Mouse (Mus musculus) CH12.LX (cell line): ENCODE data around the gene Ncoa4. TPM values are rescaled to one million over a fixed set of nuclear protein-coding genes. Genes with fewer than 3 reads are reported as not detected.

Experiments used
- DNase-seq: peaks from one replicate; pipeline ENCODE4 v3.0.0-alpha.2; 2013; ENCODE audit errors: extremely low read depth
- H3K27ac ChIP-seq: 2 replicates; pipeline ENCODE4 v1.5.1; 2012; ENCODE audit warnings: low read depth, mild to moderate bottlenecking, control low read depth, moderate library complexity; ENCODE audit not compliant: insufficient read depth
- H3K27me3 ChIP-seq: replicated peaks from 2 replicates; pipeline ENCODE3; 2012; ENCODE audit warnings: inconsistent platforms
- H3K36me3 ChIP-seq, 2 experiments: replicated peaks in 1 of 2; 2 replicates each; pipeline versions ENCODE3 to v1.6.1; 2012; ENCODE audit warnings: inconsistent platforms in 1 of 2, low read length in 1 of 2, mild to moderate bottlenecking in 1 of 2, mixed read lengths in 1 of 2, moderate library complexity in 1 of 2; ENCODE audit not compliant: control insufficient read depth in 1 of 2, insufficient read depth in 1 of 2
- H3K4me1 ChIP-seq, 2 experiments: 2 replicates each; pipeline ENCODE4 v1.6.1; 2012; ENCODE audit warnings: inconsistent platforms in 1 of 2, moderate library complexity in 1 of 2; ENCODE audit not compliant: insufficient read depth in 2 of 2, control insufficient read depth in 1 of 2
- H3K4me2 ChIP-seq: 2 replicates; pipeline ENCODE4 v1.6.1; 2012; ENCODE audit warnings: low read depth, mild to moderate bottlenecking, control low read depth; ENCODE audit not compliant: poor library complexity, insufficient read depth, severe bottlenecking
- H3K4me3 ChIP-seq, 3 experiments: fragments of 150-350 bp in 1 of 3; sonication (generic) in 1 of 3; replicated peaks in 1 of 3; 2 replicates each; pipeline versions ENCODE3 to v1.5.1; 2011 to 2012; ENCODE audit warnings: low read depth in 2 of 3, low read length in 2 of 3, mild to moderate bottlenecking in 2 of 3, moderate library complexity in 2 of 3, control low read depth in 1 of 3, improper control_type of control experiment in 1 of 3, inconsistent platforms in 1 of 3, mixed read lengths in 1 of 3; ENCODE audit not compliant: poor library complexity in 1 of 3
- H3K79me2 ChIP-seq: replicated peaks from 2 replicates; pipeline ENCODE4 v1.6.1; 2012; ENCODE audit warnings: mild to moderate bottlenecking, moderate library complexity; ENCODE audit not compliant: control insufficient read depth, poor library complexity, insufficient read depth, severe bottlenecking; ENCODE audit errors: extremely low read depth
- H3K9ac ChIP-seq: 2 replicates; pipeline ENCODE4 v1.6.1; 2012; ENCODE audit warnings: low read depth, mild to moderate bottlenecking, control low read depth, moderate library complexity; ENCODE audit not compliant: insufficient read depth
- H3K9me3 ChIP-seq: replicated peaks from 2 replicates; pipeline ENCODE3; 2012; ENCODE audit warnings: low read length, inconsistent platforms, mixed read lengths
- CHD1 ChIP-seq: IDR thresholded peaks from 2 replicates; pipeline ENCODE4 v1.6.1; 2012; ENCODE audit warnings: low read depth, low read length, improper control_type of control experiment, inconsistent platforms
- CHD2 ChIP-seq: IDR thresholded peaks from 2 replicates; pipeline ENCODE4 v1.6.1; 2011; ENCODE audit warnings: low read length, improper control_type of control experiment
- CTCF ChIP-seq, 2 experiments: IDR thresholded peaks in 1 of 2; conservative IDR thresholded peaks in 1 of 2; 2 replicates each; pipeline ENCODE4 v1.5.1; 2011 to 2012; ENCODE audit warnings: low read depth in 2 of 2, low read length in 2 of 2, improper control_type of control experiment in 1 of 2, inconsistent platforms in 1 of 2, mild to moderate bottlenecking in 1 of 2, moderate library complexity in 1 of 2
- E2F4 ChIP-seq: IDR thresholded peaks from 2 replicates; pipeline ENCODE4 v1.6.1; 2011; ENCODE audit warnings: low read depth, low read length, improper control_type of control experiment; ENCODE audit not compliant: insufficient replicate concordance
- ELF1 ChIP-seq: IDR thresholded peaks from 2 replicates; pipeline ENCODE4 v1.6.1; 2014; ENCODE audit warnings: low read depth, mild to moderate bottlenecking, inconsistent platforms, low read length, improper control_type of control experiment
- EP300 ChIP-seq: IDR thresholded peaks from 2 replicates; pipeline ENCODE4 v1.6.1; 2011; ENCODE audit warnings: low read length, improper control_type of control experiment
- ETS1 ChIP-seq: conservative IDR thresholded peaks from 2 replicates; pipeline ENCODE4 v1.6.1; 2012; ENCODE audit warnings: low read depth, mild to moderate bottlenecking, inconsistent platforms, low read length, improper control_type of control experiment, moderate library complexity
- GABPA ChIP-seq: IDR thresholded peaks from 2 replicates; pipeline ENCODE4 v1.6.1; 2012; ENCODE audit warnings: low read depth, low read length, improper control_type of control experiment, inconsistent platforms; ENCODE audit not compliant: insufficient replicate concordance
- HCFC1 ChIP-seq: IDR thresholded peaks from 2 replicates; pipeline ENCODE4 v1.6.1; 2012; ENCODE audit warnings: low read depth, mild to moderate bottlenecking, inconsistent platforms, low read length, improper control_type of control experiment
- IRF4 ChIP-seq: IDR thresholded peaks from 2 replicates; pipeline ENCODE4 v1.6.1; 2014; ENCODE audit warnings: low read depth, mild to moderate bottlenecking, inconsistent platforms, low read length, improper control_type of control experiment
- JUN ChIP-seq: IDR thresholded peaks from 2 replicates; pipeline ENCODE4 v1.6.1; 2011; ENCODE audit warnings: low read depth, mild to moderate bottlenecking, low read length, improper control_type of control experiment, moderate library complexity; ENCODE audit not compliant: insufficient read depth
- JUND ChIP-seq: conservative IDR thresholded peaks from 2 replicates; pipeline ENCODE4 v1.6.1; 2011; ENCODE audit warnings: low read depth, low read length, improper control_type of control experiment
- KAT2A ChIP-seq: IDR thresholded peaks from 2 replicates; pipeline ENCODE4 v1.6.1; 2012; ENCODE audit warnings: low read length, improper control_type of control experiment, inconsistent platforms; ENCODE audit not compliant: insufficient replicate concordance
- MAFK ChIP-seq: IDR thresholded peaks from 2 replicates; pipeline ENCODE4 v1.6.1; 2011; ENCODE audit warnings: low read length, improper control_type of control experiment; ENCODE audit not compliant: insufficient replicate concordance
- MAX ChIP-seq: IDR thresholded peaks from 2 replicates; pipeline ENCODE4 v1.6.1; 2011; ENCODE audit warnings: low read length, improper control_type of control experiment
- MAZ ChIP-seq: IDR thresholded peaks from 2 replicates; pipeline ENCODE4 v1.6.1; 2012; ENCODE audit warnings: low read depth, mild to moderate bottlenecking, inconsistent platforms, low read length, improper control_type of control experiment, moderate library complexity
- MEF2A ChIP-seq: IDR thresholded peaks from 2 replicates; pipeline ENCODE4 v1.6.1; 2014; ENCODE audit warnings: low read depth, mild to moderate bottlenecking, inconsistent platforms, low read length, improper control_type of control experiment, borderline replicate concordance
- MXI1 ChIP-seq: IDR thresholded peaks from 2 replicates; pipeline ENCODE4 v1.6.1; 2011; ENCODE audit warnings: mild to moderate bottlenecking, low read depth, low read length, improper control_type of control experiment
- MYC ChIP-seq: IDR thresholded peaks from 2 replicates; pipeline ENCODE4 v1.6.1; 2011; ENCODE audit warnings: low read depth, mild to moderate bottlenecking, improper control_type of control experiment, low read length
- NELFE ChIP-seq: IDR thresholded peaks from 2 replicates; pipeline ENCODE4 v1.6.1; 2011; ENCODE audit warnings: low read depth, low read length, improper control_type of control experiment
- NRF1 ChIP-seq: IDR thresholded peaks from 2 replicates; pipeline ENCODE4 v1.6.1; 2014; ENCODE audit warnings: low read depth, mild to moderate bottlenecking, inconsistent platforms, low read length, improper control_type of control experiment, moderate library complexity
- PAX5 ChIP-seq: IDR thresholded peaks from 2 replicates; pipeline ENCODE4 v1.6.1; 2012; ENCODE audit warnings: low read length, inconsistent platforms, mixed read lengths
- POLR2A ChIP-seq: IDR thresholded peaks from 2 replicates; pipeline ENCODE4 v1.6.1; 2011; ENCODE audit warnings: low read depth, mild to moderate bottlenecking, improper control_type of control experiment, low read length
- POLR2AphosphoS2 ChIP-seq: IDR thresholded peaks from 2 replicates; pipeline ENCODE4 v1.6.1; 2011; ENCODE audit warnings: low read depth, low read length, improper control_type of control experiment
- RAD21 ChIP-seq: IDR thresholded peaks from 2 replicates; pipeline ENCODE4 v1.6.1; 2011; ENCODE audit warnings: low read depth, mild to moderate bottlenecking, low read length, improper control_type of control experiment, moderate library complexity
- RCOR1 ChIP-seq: conservative IDR thresholded peaks from 2 replicates; pipeline ENCODE4 v1.6.1; 2012; ENCODE audit warnings: low read depth, mild to moderate bottlenecking, inconsistent platforms, low read length, improper control_type of control experiment
- SIN3A ChIP-seq: IDR thresholded peaks from 2 replicates; pipeline ENCODE4 v1.6.1; 2012; ENCODE audit warnings: low read length, improper control_type of control experiment, inconsistent platforms
- SMC3 ChIP-seq: IDR thresholded peaks from 2 replicates; pipeline ENCODE4 v1.6.1; 2011; ENCODE audit warnings: low read depth, low read length, improper control_type of control experiment
- TBP ChIP-seq: conservative IDR thresholded peaks from 2 replicates; pipeline ENCODE4 v1.6.1; 2011; ENCODE audit warnings: low read depth, low read length, improper control_type of control experiment
- TCF12 ChIP-seq: IDR thresholded peaks from 2 replicates; pipeline ENCODE4 v1.6.1; 2014; ENCODE audit warnings: low read depth, mild to moderate bottlenecking, inconsistent platforms, low read length, improper control_type of control experiment
- UBTF ChIP-seq: IDR thresholded peaks from 2 replicates; pipeline ENCODE4 v1.6.1; 2012; ENCODE audit warnings: low read depth, mild to moderate bottlenecking, inconsistent platforms, low read length, improper control_type of control experiment, moderate library complexity
- USF1 ChIP-seq: IDR thresholded peaks from 2 replicates; pipeline ENCODE4 v1.6.1; 2014; ENCODE audit warnings: low read depth, mild to moderate bottlenecking, inconsistent platforms, low read length, improper control_type of control experiment
- USF2 ChIP-seq: conservative IDR thresholded peaks from 2 replicates; pipeline ENCODE4 v1.6.1; 2011; ENCODE audit warnings: low read depth, low read length, improper control_type of control experiment
- ZC3H11A ChIP-seq: IDR thresholded peaks from 2 replicates; pipeline ENCODE4 v1.6.1; 2012; ENCODE audit warnings: low read depth, mild to moderate bottlenecking, inconsistent platforms, low read length, improper control_type of control experiment
- ZKSCAN1 ChIP-seq: IDR thresholded peaks from 2 replicates; pipeline ENCODE4 v1.6.1; 2012; ENCODE audit warnings: low read depth, inconsistent platforms, low read length, improper control_type of control experiment, borderline replicate concordance
- ZMIZ1 ChIP-seq: IDR thresholded peaks from 2 replicates; pipeline ENCODE4 v1.6.1; 2012; ENCODE audit warnings: low read depth, mild to moderate bottlenecking, inconsistent platforms, low read length, improper control_type of control experiment
- ZNF384 ChIP-seq: IDR thresholded peaks from 2 replicates; pipeline ENCODE4 v1.6.1; 2012; ENCODE audit warnings: low read depth, low read length, improper control_type of control experiment, inconsistent platforms
- dilution Hi-C: fragments of 300-500 bp; cut with MboI; formaldehyde crosslinking; loops from 2 replicates; pipeline ENCODE4 v1.14.3; 2020; ENCODE audit warnings: low sequenced_read_pairs; ENCODE audit not compliant: extremely low pct_unique_long_range_greater_than_20kb, extremely low pct_ligation_motif_present
- in situ Hi-C: fragments of 300-500 bp; cut with MboI; formaldehyde crosslinking; loops from 3 replicates; pipeline ENCODE4 v1.14.3; 2019; ENCODE audit warnings: low sequenced_read_pairs, low pct_ligation_motif_present, low pct_unique_long_range_greater_than_20kb, mixed read lengths
- polyA plus RNA-seq: library from polyadenylated mRNA; unstranded; fragments of >175 nt; gene quantifications from 2 replicates; pipeline ENCODE4 v1.2.1, GENCODE M21; 2012; ENCODE audit warnings: low read depth; ENCODE audit not compliant: insufficient read length
- total RNA-seq, 2 experiments: library from RNA; depleted of rRNA; stranded (reverse); fragments of 300-350 nt in 1 of 2; fragments of >200 nt in 1 of 2; gene quantifications; 2 replicates each; pipeline ENCODE4 v1.2.3; 2012 to 2014

The Ncoa4 gene
- total and polyA plus RNA-seq, 3 experiments, result 41.6 to 102 (median 63.9) TPM

DNA sequence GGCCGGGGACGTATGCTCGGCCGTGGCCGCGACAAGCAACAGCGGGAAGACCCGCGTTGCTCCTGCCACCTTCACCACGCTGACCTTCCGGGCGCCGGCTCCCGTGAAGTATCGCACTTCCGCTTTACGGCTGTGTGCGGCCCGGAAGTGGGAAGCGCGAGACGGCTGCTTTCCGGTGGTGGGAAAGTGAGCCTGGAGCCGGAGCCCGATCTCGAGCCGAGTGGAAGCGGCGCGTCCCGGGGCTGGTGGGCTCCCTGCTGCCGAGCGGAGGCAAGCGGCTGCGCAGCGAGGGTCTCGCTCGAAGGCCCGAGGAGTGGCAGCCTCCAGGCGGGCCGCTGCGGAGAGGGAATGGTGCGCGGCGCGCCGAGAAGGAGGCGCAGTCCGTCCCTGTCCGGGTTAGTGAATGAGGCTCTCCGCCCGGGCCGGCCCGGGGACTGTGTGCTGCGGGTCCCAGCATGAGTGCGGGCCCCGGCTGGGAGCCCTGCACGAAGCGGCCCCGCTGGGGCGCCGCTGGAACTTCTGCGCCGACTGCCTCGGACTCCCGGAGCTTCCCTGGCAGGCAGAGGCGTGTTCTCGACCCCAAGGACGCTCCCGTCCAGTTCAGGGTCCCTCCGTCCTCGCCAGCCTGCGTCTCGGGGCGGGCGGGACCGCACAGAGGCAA lies 42.3 kb downstream of the Ncoa4 start, which contains the start of the genes Timm23 and Parg:
TSS of gene Timm23 (minus strand) at position 108 of the 661 bp plus-strand sequence.
TSS of gene Parg (plus strand) at position 159 of the 661 bp plus-strand sequence.
- H3K4me2 ChIP-seq, result peak within 1 kb of the TSS; percentile 98
- in situ Hi-C loops, result no loop called here
- no peak within 1 kb of the TSS for H3K27ac ChIP-seq
- peak; percentile 88 for DNase-seq
- peaks cover 9 to 28% of the 10 kb centered on the region in 2 experiments for H3K4me1 ChIP-seq
- H3K9me3 ChIP-seq, result peaks cover 7% of the 10 kb centered on the region
- dilution Hi-C loops, result no loop called here
- no peak for TF ChIP-seq MAZ
- TF ChIP-seq CHD1, result no peak
- peak; percentile 91 for TF ChIP-seq MXI1
- TF ChIP-seq NELFE, result peak; percentile 76
- TF ChIP-seq EP300, result no peak
- no peak for TF ChIP-seq MEF2A
- TF ChIP-seq SIN3A, result peak; percentile 85
- no peak for TF ChIP-seq ZNF384
- TF ChIP-seq ELF1, result peak; percentile 93
- no peak for TF ChIP-seq USF2
- no peak for TF ChIP-seq RCOR1
- peak; percentile 59; the same call in 1 of the 2 replicates for TF ChIP-seq POLR2AphosphoS2
- TF ChIP-seq CTCF (conservative IDR thresholded peaks at IDR 0.05 in 1 of 2, IDR thresholded peaks at IDR 0.05 in 1 of 2; ENCODE audit: low read depth in 2 of 2, low read length in 2 of 2), result no peak
- no peak for TF ChIP-seq E2F4
- no peak for TF ChIP-seq ZC3H11A
- 0 out of 2 replicates have a peak, but pooled peaks have one; percentile 24 for TF ChIP-seq MYC
- TF ChIP-seq IRF4, result peak; percentile 25; the same call in 1 of the 2 replicates
- no peak for TF ChIP-seq MAFK
- TF ChIP-seq JUND, result no peak
- TF ChIP-seq NRF1, result no peak
- TF ChIP-seq TCF12, result peak; percentile 70
- no peak for TF ChIP-seq CHD2
- TF ChIP-seq ZMIZ1, result peak; percentile 72
- TF ChIP-seq POLR2A, result peak; percentile 82
- peak; percentile 75; the same call in 1 of the 2 replicates for TF ChIP-seq MAX
- no peak; the same call in 1 of the 2 replicates for TF ChIP-seq GABPA
- TF ChIP-seq USF1, result no peak
- TF ChIP-seq TBP, result 0 out of 2 replicates have a peak, but pooled peaks have one; percentile 12
- TF ChIP-seq PAX5, result no peak
- TF ChIP-seq RAD21, result no peak
- no peak for TF ChIP-seq JUN
- no peak for TF ChIP-seq SMC3
- TF ChIP-seq ZKSCAN1, result no peak
- TF ChIP-seq KAT2A, result peak; percentile 84; the same call in 1 of the 2 replicates
- no peak for TF ChIP-seq UBTF
- no peak for TF ChIP-seq ETS1
- TF ChIP-seq HCFC1, result peak; percentile 84
- peaks cover 18 to 40% of the 10 kb centered on the region in 2 experiments for H3K36me3 ChIP-seq
- peak within 1 kb of the TSS; percentile 87 to 98 (median 94) for H3K4me3 ChIP-seq
- H3K27me3 ChIP-seq, result no peaks in the 10 kb centered on the region
- H3K9ac ChIP-seq, result peak within 1 kb of the TSS; percentile 66
- H3K79me2 ChIP-seq, result peaks cover 69% of the 10 kb centered on the region
